Mouse (Mus musculus) cerebellum, postnatal 36 days (tissue): ENCODE data around the gene Gm20821.
"Not testable (repeated sequence)": the region's sequence is repeated elsewhere in the genome, so short reads cannot be mapped to it uniquely, and the experiment has no call there.

Experiments
- DNase-seq, 2 experiments: peaks; one replicate each; pipeline ENCODE4 v3.0.0; 2021 to 2022; ENCODE audit warnings: mixed read lengths in 2 of 2

Gm20821 gene

GRCm38 (mm10) chrY:9781504-9781903, at the start of gene Gm20821:
Gene Gm20821, plus strand, starts transcription at chrY:9781804.
- DNase-seq = not testable (repeated sequence)
